Mouse (Mus musculus) heart, embryonic 14.5 days (tissue): ENCODE data around the gene Cpxm2. TPM values are rescaled to one million over a fixed set of nuclear protein-coding genes. Genes with fewer than 3 reads are reported as not detected.

ENCODE experiments used
- ATAC-seq: fragments of 200-750 bp; cut with Nextera tagmentation; 2 replicates; pipeline ENCODE4 v1.8.0; 2017; ENCODE audit warnings: low read depth, moderate TSS enrichment; ENCODE audit not compliant: insufficient number of reproducible peaks, insufficient read depth, low FRiP score
- H3K27ac ChIP-seq, 2 experiments: fragments of 200-500 bp in 1 of 2; fragments of 300-500 bp in 1 of 2; sonication (generic) in 1 of 2; replicated peaks in 1 of 2; 2 replicates each; pipeline ENCODE4 v1.5.1; 2012 to 2014; ENCODE audit warnings: low read depth in 2 of 2, low read length in 2 of 2, control low read depth in 1 of 2, mild to moderate bottlenecking in 1 of 2, mixed read lengths in 1 of 2; ENCODE audit not compliant: control insufficient read depth in 1 of 2, insufficient read depth in 1 of 2
- H3K27me3 ChIP-seq: fragments of 300-500 bp; sonication (generic); 2 replicates; pipeline ENCODE4 v1.6.1; 2014; ENCODE audit warnings: mild to moderate bottlenecking, low read length, control low read depth; ENCODE audit not compliant: control insufficient read depth, insufficient read depth
- H3K36me3 ChIP-seq: fragments of 300-500 bp; sonication (generic); 2 replicates; pipeline ENCODE4 v1.6.1; 2014; ENCODE audit warnings: mild to moderate bottlenecking, control low read depth, low read length, mixed read lengths; ENCODE audit not compliant: control insufficient read depth, insufficient read depth
- H3K4me1 ChIP-seq, 2 experiments: fragments of 200-500 bp in 1 of 2; fragments of 300-500 bp in 1 of 2; sonication (generic) in 1 of 2; 2 replicates each; pipeline ENCODE4 v1.6.1; 2012 to 2014; ENCODE audit warnings: low read length in 2 of 2, control low read depth in 1 of 2, mixed read lengths in 1 of 2; ENCODE audit not compliant: control insufficient read depth in 2 of 2, insufficient read depth in 2 of 2
- H3K4me2 ChIP-seq: fragments of 300-500 bp; sonication (generic); 2 replicates; pipeline ENCODE4 v1.6.1; 2014; ENCODE audit warnings: mild to moderate bottlenecking, low read length
- H3K4me3 ChIP-seq, 2 experiments: fragments of 200-500 bp in 1 of 2; fragments of 300-500 bp in 1 of 2; sonication (generic) in 1 of 2; 2 replicates each; pipeline ENCODE4 v1.5.1; 2012 to 2014; ENCODE audit warnings: low read length in 2 of 2, mild to moderate bottlenecking in 2 of 2, control low read depth in 1 of 2, low read depth in 1 of 2, moderate library complexity in 1 of 2; ENCODE audit not compliant: control insufficient read depth in 1 of 2, insufficient read depth in 1 of 2
- H3K9ac ChIP-seq: fragments of 300-500 bp; sonication (generic); 2 replicates; pipeline ENCODE4 v1.6.1; 2014; ENCODE audit warnings: mild to moderate bottlenecking, low read length
- H3K9me3 ChIP-seq: fragments of 300-500 bp; sonication (generic); 2 replicates; pipeline ENCODE4 v1.6.1; 2016; ENCODE audit warnings: low read length, control low read depth; ENCODE audit not compliant: control insufficient read depth
- WGBS: fragments of 180-500 bp; shearing (Covaris S2); extraction: QIAGEN DNeasy Blood & Tissue Kit; methylation state at CpG from one replicate; pipeline ENCODE4 v1.1.7; 2014; 5-methylcytosine and 5-hydroxymethylcytosine counted together
- polyA plus RNA-seq: library from polyadenylated mRNA; unstranded; fragments of >200 nt; fragmentation: Nextera tagmentation; extraction: Ambion mirVana; gene quantifications from 2 replicates; pipeline ENCODE4 v1.2.1, GENCODE M21; 2014

Cpxm2 gene
- polyA plus RNA-seq, 1 experiment from 2014 or later, result 0.50 TPM

DNA sequence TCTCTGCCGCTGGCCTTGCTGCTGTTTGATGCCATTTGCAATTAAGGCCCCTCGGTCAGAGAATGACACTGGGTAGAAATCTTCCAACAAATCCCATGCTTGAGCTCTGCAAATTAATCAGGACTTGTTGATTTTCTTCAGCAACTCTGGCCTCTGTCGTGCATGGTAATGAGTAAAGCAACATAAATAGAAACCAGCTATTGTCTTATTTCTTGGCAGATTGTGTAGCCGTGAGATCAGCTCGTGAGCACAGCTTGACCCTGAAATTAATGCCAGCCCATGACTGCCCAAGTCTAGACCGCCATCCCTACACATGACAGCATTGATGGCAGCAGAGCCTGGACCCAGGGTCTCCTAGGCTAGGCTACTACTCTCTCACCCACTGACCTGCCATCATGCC, 25.9 kb downstream of the Cpxm2 start:
- no peak for ATAC-seq
- no peak overlapping the region for H3K9ac ChIP-seq
- H3K4me3 ChIP-seq, result no peak overlapping the region
- no peak overlapping the region for H3K4me2 ChIP-seq
- no peaks in the 10 kb centered on the region for H3K4me1 ChIP-seq
- WGBS, result 75% methylated on average over 6 of the region's 6 CpGs
- peaks cover 2% of the 10 kb centered on the region; the same call in 1 of the 2 replicates for H3K9me3 ChIP-seq
- no peak overlapping the region for H3K27ac ChIP-seq
- no peaks in the 10 kb centered on the region for H3K27me3 ChIP-seq
- no peaks in the 10 kb centered on the region for H3K36me3 ChIP-seq

DNA sequence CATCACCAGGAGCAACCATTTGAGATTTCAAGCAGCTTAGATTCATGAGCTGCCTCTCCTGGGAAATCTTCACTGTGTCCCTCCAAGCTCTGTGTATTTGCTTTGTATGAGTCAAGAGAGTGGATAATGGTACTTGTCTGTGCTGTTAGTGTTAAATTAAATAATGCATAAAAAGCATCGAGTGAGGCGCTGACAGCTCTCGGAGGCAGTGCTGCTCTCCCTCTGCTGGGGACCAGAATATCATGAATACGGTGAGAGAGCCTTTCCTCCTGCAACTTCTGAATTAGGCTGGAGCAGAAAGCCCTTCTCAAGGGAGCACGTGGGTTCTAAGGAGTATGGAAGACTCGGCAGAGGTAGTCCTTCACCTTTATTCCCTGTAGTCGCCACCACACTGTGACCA, 29.6 kb downstream of the Cpxm2 start:
- ATAC-seq, result no peak
- H3K27ac ChIP-seq, result no peak overlapping the region
- H3K4me2 ChIP-seq, result no peak overlapping the region
- peaks cover 0 to 2% of the 10 kb centered on the region in 2 experiments; a peak in 2 of 4 replicates for H3K4me1 ChIP-seq
- H3K9me3 ChIP-seq, result no peaks in the 10 kb centered on the region
- H3K4me3 ChIP-seq, result no peak overlapping the region
- 60% methylated on average over 7 of the region's 7 CpGs for WGBS
- H3K9ac ChIP-seq, result no peak overlapping the region
- H3K36me3 ChIP-seq, result no peaks in the 10 kb centered on the region
- no peaks in the 10 kb centered on the region for H3K27me3 ChIP-seq

GRCm38 (mm10) chr7:132123211-132123610, 31.3 kb downstream of the Cpxm2 start:
- H3K36me3 ChIP-seq, result no peaks in the 10 kb centered on the region
- WGBS, result 27% methylated on average over 7 of the region's 7 CpGs
- no peak for ATAC-seq
- H3K27me3 ChIP-seq, result no peaks in the 10 kb centered on the region
- no peak overlapping the region for H3K4me2 ChIP-seq
- no peak overlapping the region for H3K27ac ChIP-seq
- no peaks in the 10 kb centered on the region for H3K9me3 ChIP-seq
- no peak overlapping the region for H3K4me3 ChIP-seq
- H3K9ac ChIP-seq, result no peak overlapping the region
- peaks cover 0 to 2% of the 10 kb centered on the region in 2 experiments; a peak in 2 of 4 replicates for H3K4me1 ChIP-seq

GRCm38 (mm10) chr7:132119817-132120216, 34.7 kb downstream of the Cpxm2 start:
- Histone ChIP-seq H3K36me3 (no peaks in the 10 kb centered on the region), H3K9me3 (no peaks in the 10 kb centered on the region), H3K9ac (no peak overlapping the region), H3K4me2 (no peak overlapping the region), H3K4me3 (no peak overlapping the region), H3K27me3 (no peaks in the 10 kb centered on the region), H3K4me1 (peaks cover 0 to 2% of the 10 kb centered on the region in 2 experiments; a peak in 2 of 4 replicates), H3K27ac (no peak overlapping the region)
- WGBS, result 73% methylated on average over 4 of the region's 4 CpGs
- no peak for ATAC-seq

- Histone ChIP-seq H3K27ac (no peak overlapping the region), H3K4me2 (no peak overlapping the region), H3K36me3 (no peaks in the 10 kb centered on the region), H3K27me3 (no peaks in the 10 kb centered on the region), H3K4me3 (no peak overlapping the region), H3K4me1 (no peaks in the 10 kb centered on the region), H3K9me3 (no peaks in the 10 kb centered on the region), H3K9ac (no peak overlapping the region)
- WGBS, result 63% methylated on average over 5 of the region's 5 CpGs
- no peak for ATAC-seq
Observed at GRCm38 (mm10) chr7:132111770-132112169, 42.8 kb downstream of the Cpxm2 start.

DNA sequence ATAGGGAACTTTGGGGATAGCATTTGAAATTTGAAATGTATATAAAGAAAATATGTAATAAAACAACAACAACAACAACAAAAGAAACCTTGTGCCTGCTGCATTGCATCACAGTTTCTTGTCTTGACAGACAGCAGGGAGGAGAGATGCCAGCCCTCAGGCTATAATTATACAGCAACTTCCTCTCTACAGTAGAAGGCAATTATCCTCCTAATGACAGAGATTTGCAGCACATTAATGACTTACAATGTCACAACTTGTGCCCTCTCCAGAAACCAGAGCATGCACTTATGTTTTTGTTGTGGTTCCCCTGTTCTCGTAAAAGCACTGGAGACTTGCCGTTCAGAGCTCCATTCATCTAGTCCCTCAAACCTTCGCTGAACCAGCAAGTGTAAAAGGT, 44.2 kb downstream of the Cpxm2 start:
- Histone ChIP-seq H3K9ac (no peak overlapping the region), H3K4me2 (no peak overlapping the region), H3K27ac (no peak overlapping the region), H3K4me1 (no peaks in the 10 kb centered on the region), H3K36me3 (no peaks in the 10 kb centered on the region), H3K4me3 (no peak overlapping the region), H3K9me3 (no peaks in the 10 kb centered on the region), H3K27me3 (no peaks in the 10 kb centered on the region)
- 87% methylated on average over 3 of the region's 3 CpGs for WGBS
- ATAC-seq, result no peak

- H3K4me2 ChIP-seq, result no peak overlapping the region
Observed at GRCm38 (mm10) chr7:132106891-132107290, 47.6 kb downstream of the Cpxm2 start.

DNA sequence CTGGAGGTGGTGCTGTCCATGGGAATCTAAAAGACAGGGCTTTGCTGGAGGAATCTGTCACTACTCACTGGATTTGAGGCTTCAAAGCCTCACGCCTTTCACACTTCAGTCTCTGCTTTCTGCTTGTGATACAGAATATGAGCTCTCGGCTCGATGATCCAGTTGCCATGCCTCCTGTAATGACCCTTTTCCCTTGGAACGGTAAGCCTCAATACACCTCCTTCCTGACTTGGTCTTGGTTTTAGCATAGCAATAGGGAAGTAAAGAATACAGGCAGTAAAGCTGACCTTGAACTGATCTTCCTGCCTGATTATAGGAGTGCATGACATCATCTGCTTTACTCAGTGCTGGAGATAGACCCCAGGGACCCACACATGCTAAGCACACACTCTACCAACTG, 49.2 kb downstream of the Cpxm2 start:
- H3K9ac ChIP-seq, result no peak overlapping the region
- H3K27ac ChIP-seq, result no peak overlapping the region
- H3K27me3 ChIP-seq, result no peaks in the 10 kb centered on the region
- no peak overlapping the region for H3K4me3 ChIP-seq
- ATAC-seq, result no peak
- no peak overlapping the region for H3K4me2 ChIP-seq
- no peaks in the 10 kb centered on the region for H3K36me3 ChIP-seq
- no peaks in the 10 kb centered on the region for H3K9me3 ChIP-seq
- no peaks in the 10 kb centered on the region for H3K4me1 ChIP-seq
- WGBS, result 73% methylated on average over 4 of the region's 4 CpGs

More at GRCm38 (mm10) chr7:132106891-132107290, 47.6 kb downstream of the Cpxm2 start:
- Histone ChIP-seq H3K4me1 (no peaks in the 10 kb centered on the region), H3K27me3 (no peaks in the 10 kb centered on the region), H3K9ac (no peak overlapping the region), H3K27ac (no peak overlapping the region), H3K4me3 (no peak overlapping the region), H3K36me3 (no peaks in the 10 kb centered on the region), H3K9me3 (no peaks in the 10 kb centered on the region)
- ATAC-seq, result no peak
- WGBS, result 80% methylated on average over 4 of the region's 4 CpGs
